Mouse (Mus musculus): ENCODE results near the gene Zfyve9.

The Zfyve9 gene

GRCm38 (mm10) chr4:108618586-108618985 lies 162.0 kb downstream of the Zfyve9 start:
- no peak for DNase-seq (ENCODE audit: low spot score in 2 of 2)

DNA sequence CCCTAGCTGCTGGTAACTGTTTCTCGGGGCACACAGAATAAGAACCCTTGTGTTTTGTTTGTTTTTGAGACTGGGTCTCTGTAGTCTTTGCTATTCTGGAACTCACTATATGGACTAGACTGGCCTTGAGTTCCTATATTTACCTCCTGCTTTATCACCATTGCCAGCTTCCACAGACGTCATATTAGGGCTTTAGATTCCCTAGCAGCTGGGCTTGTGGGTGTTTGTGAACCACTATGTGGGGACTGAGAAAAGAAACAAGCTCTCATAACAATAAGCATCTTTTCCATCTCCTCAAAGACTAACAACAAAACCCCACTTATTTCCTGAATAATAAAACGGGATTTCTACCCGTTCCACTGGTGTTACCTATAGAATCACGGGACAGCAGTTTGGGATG lies 169.7 kb downstream of the Zfyve9 start:
- no peak for DNase-seq (ENCODE audit: low spot score in 2 of 2)

- DNase-seq (ENCODE audit: low spot score in 2 of 2), result no peak
Measured at GRCm38 (mm10) chr4:108608651-108609050, 171.9 kb downstream of the Zfyve9 start.

DNA sequence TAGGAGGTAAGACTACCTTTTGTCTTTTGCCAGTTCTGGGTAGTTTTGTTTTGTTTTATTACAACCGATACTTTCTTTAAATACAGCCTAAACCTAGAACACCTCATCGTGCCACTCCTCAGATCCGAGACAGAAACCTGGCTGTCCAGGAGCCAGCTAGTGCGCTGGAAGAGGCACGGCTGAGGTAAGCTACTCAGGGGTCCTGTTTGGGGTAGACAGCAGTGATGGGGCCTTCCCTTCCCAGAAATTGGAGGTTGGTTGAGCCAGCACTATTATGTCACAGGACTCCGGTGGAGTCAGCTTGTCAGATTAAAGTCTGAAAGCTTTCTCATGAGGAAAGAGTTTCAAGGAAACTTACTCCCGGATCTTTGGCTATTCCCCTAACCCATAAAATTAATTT lies 178.7 kb downstream of the Zfyve9 start:
- no peak for DNase-seq (ENCODE audit: low spot score in 2 of 2)

DNA sequence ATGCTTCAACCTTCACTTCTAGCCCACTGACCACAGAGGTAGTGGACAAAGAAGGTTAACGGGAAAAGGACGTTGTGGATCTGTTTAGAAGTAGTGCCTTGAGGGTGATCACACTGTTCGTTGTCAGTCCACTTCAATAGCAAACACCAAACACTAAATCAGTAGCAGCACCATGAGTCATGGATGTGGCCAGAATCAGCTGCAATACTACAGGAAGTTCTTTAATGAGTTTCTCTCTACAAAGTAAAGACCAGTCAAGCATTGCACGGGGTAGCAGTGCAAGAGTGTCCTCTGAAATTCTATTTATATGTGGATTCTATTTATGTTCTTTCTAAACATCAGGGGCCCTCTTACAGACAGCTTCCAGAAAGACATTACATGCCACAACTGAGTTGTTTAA lies 182.3 kb downstream of the Zfyve9 start:
- DNase-seq (ENCODE audit: low spot score in 2 of 2), result no peak

- DNase-seq (ENCODE audit: low spot score in 2 of 2), result no peak
Measured at GRCm38 (mm10) chr4:108595785-108596184, 184.8 kb downstream of the Zfyve9 start.

GRCm38 (mm10) chr4:108593376-108593775 lies 187.2 kb downstream of the Zfyve9 start:
- no peak for DNase-seq (ENCODE audit: low spot score in 2 of 2)

Data from right cerebral cortex, postnatal 10 days (tissue).